Mouse (Mus musculus) liver, postnatal 0 days (tissue): ENCODE data around the gene Senp3. TPM values are rescaled to one million over a fixed set of nuclear protein-coding genes. Genes with fewer than 3 reads are reported as not detected.
A peak's percentile ranks its signal among the peaks of the same experiment; 100 is the strongest.

ENCODE experiments used
- ATAC-seq: fragments of 200-750 bp; cut with Nextera tagmentation; 2 replicates; pipeline ENCODE4 v1.8.0; 2017; ENCODE audit warnings: mild to moderate bottlenecking, moderate library complexity
- DNase-seq: peaks from one replicate; pipeline ENCODE4 v3.0.0-alpha.2; 2016
- H3K27ac ChIP-seq: fragments of 300-500 bp; sonication (generic); 2 replicates; pipeline ENCODE4 v1.5.1; 2014; ENCODE audit warnings: antibody characterized with exemption, moderate library complexity, mild to moderate bottlenecking, low read depth
- H3K27me3 ChIP-seq: fragments of 300-500 bp; sonication (generic); 2 replicates; pipeline ENCODE4 v1.6.1; 2014; ENCODE audit warnings: low read length, control low read depth, mixed read lengths; ENCODE audit not compliant: insufficient read depth
- H3K36me3 ChIP-seq: fragments of 300-500 bp; sonication (generic); replicated peaks from 2 replicates; pipeline ENCODE4 v1.6.1; 2014; ENCODE audit warnings: mild to moderate bottlenecking, control low read depth, low read length, moderate library complexity, mixed read lengths; ENCODE audit not compliant: insufficient read depth
- H3K4me1 ChIP-seq: fragments of 300-500 bp; sonication (generic); 2 replicates; pipeline ENCODE4 v1.6.1; 2014; ENCODE audit warnings: antibody characterized with exemption, mild to moderate bottlenecking, control low read depth; ENCODE audit not compliant: insufficient read depth
- H3K4me2 ChIP-seq: fragments of 300-500 bp; sonication (generic); 2 replicates; pipeline ENCODE4 v1.6.1; 2014; ENCODE audit warnings: low read depth, mild to moderate bottlenecking, low read length, moderate library complexity, mixed read lengths
- H3K4me3 ChIP-seq: fragments of 300-500 bp; sonication (generic); 2 replicates; pipeline ENCODE4 v1.5.1; 2014; ENCODE audit warnings: low read depth, low read length
- H3K9ac ChIP-seq: fragments of 300-500 bp; sonication (generic); replicated peaks from 2 replicates; pipeline ENCODE4 v1.6.1; 2014; ENCODE audit warnings: mild to moderate bottlenecking, moderate library complexity
- H3K9me3 ChIP-seq: fragments of 300-500 bp; sonication (generic); 2 replicates; pipeline ENCODE4 v1.6.1; 2016; ENCODE audit warnings: mild to moderate bottlenecking, control low read depth, low read length, mixed read lengths
- CTCF ChIP-seq: sonication (generic); IDR thresholded peaks from 2 replicates; pipeline ENCODE4 v1.5.1; 2016; ENCODE audit warnings: antibody characterized with exemption, low read depth
- EP300 ChIP-seq: IDR thresholded peaks from 2 replicates; pipeline ENCODE4 v1.6.1; 2016; ENCODE audit warnings: antibody characterized with exemption, low read depth, mild to moderate bottlenecking
- WGBS: fragments of 180-500 bp; shearing (Covaris S2); extraction: QIAGEN DNeasy Blood & Tissue Kit; methylation state at CpG from one replicate; pipeline ENCODE4 v1.1.7; 2014; ENCODE audit not compliant: insufficient replicate concordance; 5-methylcytosine and 5-hydroxymethylcytosine counted together
- polyA plus RNA-seq: library from polyadenylated mRNA; unstranded; fragments of >200 nt; fragmentation: Nextera tagmentation; extraction: Ambion mirVana; gene quantifications from 2 replicates; pipeline ENCODE4 v1.2.1, GENCODE M21; 2015

Senp3 gene
- polyA plus RNA-seq, 1 experiment from 2014 or later = 14.5 TPM

- H3K4me1 ChIP-seq = peaks cover 19% of the 10 kb centered on the region
- DNase-seq = no peak
- no peak overlapping the region for H3K4me3 ChIP-seq
- H3K9ac ChIP-seq = no peak overlapping the region
- TF ChIP-seq CTCF = no peak
- TF ChIP-seq EP300 = no peak
- no peaks in the 10 kb centered on the region for H3K27me3 ChIP-seq
- ATAC-seq = peak; percentile 86
- no peaks in the 10 kb centered on the region for H3K36me3 ChIP-seq
- H3K4me2 ChIP-seq = no peak overlapping the region
- H3K9me3 ChIP-seq = no peaks in the 10 kb centered on the region
- 69% methylated on average over 6 of the region's 6 CpGs for WGBS
- H3K27ac ChIP-seq = peak overlapping the region; percentile 59
These were observed 11.0 kb upstream of the Senp3 start for GRCm38 (mm10) chr11:69692863-69693262.

- DNase-seq (no peak), ATAC-seq (no peak)
- Histone ChIP-seq H3K9me3 (no peaks in the 10 kb centered on the region), H3K36me3 (no peaks in the 10 kb centered on the region), H3K27me3 (no peaks in the 10 kb centered on the region), H3K4me1 (peaks cover 19% of the 10 kb centered on the region), H3K9ac (no peak overlapping the region), H3K27ac (peak overlapping the region; percentile 59; the same call in 1 of the 2 replicates), H3K4me2 (no peak overlapping the region), H3K4me3 (no peak overlapping the region)
- 44% methylated on average over 9 of the region's 9 CpGs for WGBS
- TF ChIP-seq EP300 = no peak
- no peak for TF ChIP-seq CTCF
These were observed 10.4 kb upstream of the Senp3 start for GRCm38 (mm10) chr11:69692196-69692811.

- H3K4me3 ChIP-seq = no peak overlapping the region
- H3K27ac ChIP-seq = no peak overlapping the region
- WGBS = 94% methylated on average over 1 of the region's 1 CpGs
- DNase-seq (no peak), ATAC-seq (no peak)
- no peaks in the 10 kb centered on the region for H3K27me3 ChIP-seq
- no peaks in the 10 kb centered on the region for H3K36me3 ChIP-seq
- H3K9ac ChIP-seq = no peak overlapping the region
- no peaks in the 10 kb centered on the region for H3K9me3 ChIP-seq
- peaks cover 31% of the 10 kb centered on the region for H3K4me1 ChIP-seq
- TF ChIP-seq EP300 (no peak), CTCF (no peak)
- no peak overlapping the region for H3K4me2 ChIP-seq
These were observed 8.0 kb upstream of the Senp3 start for GRCm38 (mm10) chr11:69689891-69690290.

- DNase-seq (no peak), ATAC-seq (no peak)
- WGBS = 74% methylated on average over 5 of the region's 5 CpGs
- Histone ChIP-seq H3K4me3 (no peak overlapping the region), H3K27ac (no peak overlapping the region), H3K9me3 (no peaks in the 10 kb centered on the region), H3K4me1 (peaks cover 31% of the 10 kb centered on the region), H3K9ac (no peak overlapping the region), H3K4me2 (no peak overlapping the region), H3K36me3 (no peaks in the 10 kb centered on the region), H3K27me3 (no peaks in the 10 kb centered on the region)
- TF ChIP-seq CTCF = no peak
- no peak for TF ChIP-seq EP300
These were observed 5.2 kb upstream of the Senp3 start for GRCm38 (mm10) chr11:69687061-69687460.

- ATAC-seq (no peak), DNase-seq (peak; percentile 79)
- Histone ChIP-seq H3K4me2 (no peak overlapping the region), H3K27ac (peak overlapping the region; percentile 82), H3K9me3 (no peaks in the 10 kb centered on the region), H3K4me3 (no peak overlapping the region), H3K4me1 (peaks cover 31% of the 10 kb centered on the region), H3K36me3 (no peaks in the 10 kb centered on the region), H3K9ac (no peak overlapping the region), H3K27me3 (no peaks in the 10 kb centered on the region)
- 35% methylated on average over 4 of the region's 4 CpGs for WGBS
- no peak for TF ChIP-seq EP300
- TF ChIP-seq CTCF = no peak
These were observed 4.5 kb upstream of the Senp3 start for GRCm38 (mm10) chr11:69686377-69686776.

GRCm38 (mm10) chr11:69685526-69686148 lies 3.8 kb upstream of the Senp3 start, which contains the start of gene Tnfsf13:
Gene Tnfsf13 (minus strand): TSS chr11:69685784.
- no peaks in the 10 kb centered on the region for H3K27me3 ChIP-seq
- peaks cover 36% of the 10 kb centered on the region for H3K4me1 ChIP-seq
- TF ChIP-seq EP300 (no peak), CTCF (no peak)
- peak within 1 kb of the TSS; percentile 50 for H3K4me2 ChIP-seq
- no peaks in the 10 kb centered on the region for H3K36me3 ChIP-seq
- peak within 1 kb of the TSS; percentile 82 for H3K27ac ChIP-seq
- H3K9me3 ChIP-seq = no peaks in the 10 kb centered on the region
- no peak for DNase-seq
- WGBS = 58% methylated on average over 10 of the region's 10 CpGs
- H3K9ac ChIP-seq = peak within 1 kb of the TSS; percentile 34
- no peak within 1 kb of the TSS for H3K4me3 ChIP-seq
- no peak for ATAC-seq
